Mouse (Mus musculus): ENCODE data around the gene Arhgap23. TPM values are rescaled to one million over a fixed set of nuclear protein-coding genes. Genes with fewer than 3 reads are reported as not detected.
A peak's percentile ranks its signal among the peaks of the same experiment; 100 is the strongest.

Gene Arhgap23
- polyA plus RNA-seq, 1 experiment from 2014 or later = 9.5 TPM

DNA sequence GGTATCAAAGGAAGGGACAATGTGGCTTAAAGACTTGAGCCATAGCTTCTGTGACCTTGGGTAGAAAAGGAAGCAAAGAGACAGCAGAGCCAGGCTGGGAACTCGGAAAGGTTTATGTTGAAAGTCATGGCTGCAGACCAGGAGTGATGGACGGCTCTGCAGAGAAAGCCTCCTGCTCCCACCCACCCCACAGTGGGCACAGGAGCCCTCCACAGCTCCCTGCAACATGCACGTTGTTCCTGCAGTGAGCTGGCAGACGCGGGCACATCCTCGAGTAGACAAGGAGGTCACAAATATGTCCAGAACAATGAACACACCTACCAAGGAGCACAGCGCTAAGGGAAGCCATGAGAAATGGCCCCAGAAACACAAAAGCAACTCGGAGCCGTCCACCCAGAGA lies 128.6 kb downstream of the Arhgap23 start:
- Histone ChIP-seq H3K4me2 (ENCODE audit: low read depth, low read length) (no peak overlapping the region), H3K4me1 (ENCODE audit: control insufficient read depth, insufficient read depth, low read length) (peaks cover 10% of the 10 kb centered on the region), H3K27ac (replicated peaks; ENCODE audit: low read depth, low read length) (no peak overlapping the region), H3K9me3 (ENCODE audit: control insufficient read depth, low read length) (no peaks in the 10 kb centered on the region), H3K27me3 (replicated peaks; ENCODE audit: control insufficient read depth, insufficient read depth, low read length) (peaks cover 50% of the 10 kb centered on the region), H3K9ac (ENCODE audit: low read depth, low read length) (no peak overlapping the region), H3K36me3 (ENCODE audit: control insufficient read depth, insufficient read depth, low read length) (no peaks in the 10 kb centered on the region), H3K4me3 (ENCODE audit: low read depth, low read length) (no peak overlapping the region)
- 87% methylated on average over 9 of the region's 9 CpGs for WGBS
- DNase-seq (ENCODE audit: low spot score) (no peak), ATAC-seq (ENCODE audit: low read depth) (no peak)

DNA sequence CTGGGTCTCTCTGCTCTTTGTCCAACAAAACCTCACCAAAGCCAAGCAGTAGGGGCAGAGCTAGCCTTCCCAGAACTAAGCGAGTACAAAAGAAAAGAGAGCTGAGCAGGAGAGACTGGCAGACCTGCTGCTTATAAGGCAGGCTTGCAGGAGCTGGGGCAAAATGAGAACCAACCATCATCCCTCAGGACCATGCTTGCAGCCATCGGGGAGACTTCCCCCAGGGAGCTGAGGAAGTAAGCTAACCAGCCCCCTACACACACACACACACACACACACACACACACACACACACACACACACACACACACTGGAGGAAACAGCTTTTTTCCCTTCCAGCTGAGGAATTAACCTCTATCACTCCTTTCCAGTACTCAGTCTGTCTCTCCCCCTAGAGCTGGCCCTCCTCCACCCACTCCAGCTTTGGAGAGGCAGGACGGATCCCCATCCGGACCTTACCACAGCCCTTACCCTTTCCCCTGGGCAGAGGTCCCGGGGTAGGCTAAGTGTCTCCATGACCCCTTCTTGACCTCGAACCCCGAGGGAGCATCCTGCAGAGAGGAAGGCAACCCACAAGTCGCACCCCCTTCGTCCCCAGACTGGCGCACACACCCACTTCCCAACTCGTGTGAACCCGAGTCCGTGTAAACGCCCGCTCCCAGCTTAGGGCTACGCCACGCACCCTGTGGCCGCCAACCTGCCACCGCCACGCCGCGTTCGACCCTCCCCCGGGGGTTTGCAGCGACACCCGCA lies 130.7 kb downstream of the Arhgap23 start:
- H3K36me3 ChIP-seq (ENCODE audit: control insufficient read depth, insufficient read depth, low read length) = no peaks in the 10 kb centered on the region
- peaks cover 67% of the 10 kb centered on the region for H3K27me3 ChIP-seq (replicated peaks; ENCODE audit: control insufficient read depth, insufficient read depth, low read length)
- WGBS = 5% methylated on average over 26 of the region's 26 CpGs
- DNase-seq (ENCODE audit: low spot score) (no peak), ATAC-seq (ENCODE audit: low read depth) (0 out of 2 replicates have a peak, but pooled peaks have one; percentile 16)
- peak overlapping the region; percentile 65; the same call in 1 of the 2 replicates for H3K9ac ChIP-seq (ENCODE audit: low read depth, low read length)
- no peaks in the 10 kb centered on the region for H3K9me3 ChIP-seq (ENCODE audit: control insufficient read depth, low read length)
- peaks cover 6% of the 10 kb centered on the region; the same call in 1 of the 2 replicates for H3K4me1 ChIP-seq (ENCODE audit: control insufficient read depth, insufficient read depth, low read length)
- peak overlapping the region; percentile 57 for H3K4me3 ChIP-seq (ENCODE audit: low read depth, low read length)
- H3K27ac ChIP-seq (replicated peaks; ENCODE audit: low read depth, low read length) = no peak overlapping the region
- H3K4me2 ChIP-seq (ENCODE audit: low read depth, low read length) = peak overlapping the region; percentile 99

DNA sequence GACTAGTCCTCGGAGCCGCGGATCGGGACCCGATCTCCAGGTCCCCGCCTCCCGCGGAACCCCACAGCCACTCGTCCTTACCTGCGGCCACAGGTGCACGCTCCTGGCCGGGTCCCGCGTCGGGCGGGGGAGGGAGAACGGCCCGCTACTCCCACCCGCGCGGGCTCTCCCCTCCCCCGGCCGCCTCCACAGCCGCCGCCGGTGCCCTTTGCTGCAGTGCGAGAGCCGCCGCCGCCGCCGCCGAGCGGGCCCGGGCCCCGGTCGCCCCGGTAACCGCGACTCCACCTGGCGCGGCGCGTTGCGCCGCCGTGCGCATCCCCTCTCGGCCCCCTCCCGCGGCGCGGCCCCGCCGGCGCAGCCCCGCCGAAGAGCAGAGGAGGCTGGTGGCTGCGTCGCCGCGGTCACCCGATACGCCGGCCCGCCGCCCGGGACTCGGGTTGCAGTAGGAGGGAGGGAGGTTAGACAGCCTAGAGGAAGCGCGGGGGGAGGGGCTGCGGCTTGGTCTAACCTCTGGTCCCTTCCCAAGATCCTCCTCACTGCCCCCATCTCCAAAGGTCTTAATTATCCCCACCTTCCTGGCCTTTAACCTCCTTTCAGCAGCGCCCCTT lies 131.6 kb downstream of the Arhgap23 start:
- peak; percentile 73 for DNase-seq (ENCODE audit: low spot score)
- H3K4me1 ChIP-seq (ENCODE audit: control insufficient read depth, insufficient read depth, low read length) = peaks cover 6% of the 10 kb centered on the region; the same call in 1 of the 2 replicates
- H3K9me3 ChIP-seq (ENCODE audit: control insufficient read depth, low read length) = no peaks in the 10 kb centered on the region
- peak overlapping the region; percentile 99 for H3K4me2 ChIP-seq (ENCODE audit: low read depth, low read length)
- H3K4me3 ChIP-seq (ENCODE audit: low read depth, low read length) = peak overlapping the region; percentile 57
- under 1% methylated on average over 26 of the region's 73 CpGs for WGBS
- ATAC-seq (ENCODE audit: low read depth) = peak; percentile 75
- no peak overlapping the region for H3K27ac ChIP-seq (replicated peaks; ENCODE audit: low read depth, low read length)
- peak overlapping the region; percentile 65 for H3K9ac ChIP-seq (ENCODE audit: low read depth, low read length)
- no peaks in the 10 kb centered on the region for H3K36me3 ChIP-seq (ENCODE audit: control insufficient read depth, insufficient read depth, low read length)
- peaks cover 77% of the 10 kb centered on the region for H3K27me3 ChIP-seq (replicated peaks; ENCODE audit: control insufficient read depth, insufficient read depth, low read length)

DNA sequence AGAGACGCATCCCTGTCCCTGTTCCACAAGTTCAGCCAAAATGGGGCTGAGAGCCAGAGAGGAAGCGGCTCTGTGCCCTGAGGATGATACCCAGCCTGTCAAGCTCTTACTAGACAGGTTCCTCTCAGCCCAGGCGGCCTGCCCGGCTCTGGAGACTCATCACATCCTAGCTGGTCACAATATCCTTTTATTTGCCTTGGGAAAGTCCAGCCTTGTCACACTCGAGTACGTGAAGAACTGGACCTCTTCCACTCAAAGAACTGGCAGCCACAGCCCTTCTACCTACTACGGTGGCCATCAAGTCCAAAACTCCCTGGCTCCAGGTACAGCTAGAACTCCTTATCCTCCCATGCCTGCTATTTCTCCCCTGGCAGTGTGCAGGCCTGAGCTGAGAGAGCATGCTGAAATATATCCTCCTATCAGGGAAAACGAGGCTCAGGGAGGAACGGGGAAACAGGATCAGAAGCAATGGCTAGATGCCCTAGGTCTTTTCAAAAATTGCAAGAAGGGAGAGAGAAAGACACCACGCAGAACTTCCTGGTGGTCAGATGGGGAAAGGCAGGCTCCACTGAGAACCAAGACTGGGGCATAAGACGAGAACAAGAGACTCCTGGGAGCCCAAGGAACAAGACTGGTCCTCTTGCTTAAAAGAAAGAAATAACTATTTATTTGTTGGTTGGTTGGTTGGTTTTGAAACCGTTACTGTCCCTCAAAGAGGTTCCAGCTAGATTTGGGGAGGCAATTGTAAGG lies 132.8 kb downstream of the Arhgap23 start:
- WGBS = 60% methylated on average over 12 of the region's 12 CpGs
- Histone ChIP-seq H3K36me3 (ENCODE audit: control insufficient read depth, insufficient read depth, low read length) (no peaks in the 10 kb centered on the region), H3K9me3 (ENCODE audit: control insufficient read depth, low read length) (no peaks in the 10 kb centered on the region), H3K27ac (replicated peaks; ENCODE audit: low read depth, low read length) (no peak overlapping the region), H3K4me3 (ENCODE audit: low read depth, low read length) (no peak overlapping the region), H3K4me1 (ENCODE audit: control insufficient read depth, insufficient read depth, low read length) (peaks cover 6% of the 10 kb centered on the region; the same call in 1 of the 2 replicates), H3K27me3 (replicated peaks; ENCODE audit: control insufficient read depth, insufficient read depth, low read length) (peaks cover 86% of the 10 kb centered on the region), H3K4me2 (ENCODE audit: low read depth, low read length) (no peak overlapping the region), H3K9ac (ENCODE audit: low read depth, low read length) (no peak overlapping the region)
- ATAC-seq (ENCODE audit: low read depth) (no peak), DNase-seq (ENCODE audit: low spot score) (no peak)

DNA sequence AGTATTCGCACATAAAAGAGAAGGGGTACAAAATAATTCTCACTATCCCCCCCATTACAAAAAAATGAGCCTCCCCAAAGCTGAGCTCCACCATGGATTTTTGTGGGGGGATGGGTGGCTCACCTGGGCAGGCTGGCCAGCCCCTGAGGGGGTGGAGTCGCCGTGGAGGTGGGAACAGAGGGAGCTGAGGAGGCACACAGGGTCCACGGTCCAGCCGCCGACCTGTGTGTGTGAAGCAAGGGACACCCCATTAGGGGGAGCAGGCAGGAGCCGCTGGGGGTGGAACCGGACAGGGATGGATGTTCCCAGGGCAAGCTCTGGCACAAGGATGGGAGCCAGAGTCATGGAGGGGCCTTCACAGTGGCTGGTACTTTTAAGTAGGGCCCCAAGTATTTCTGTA lies 133.4 kb downstream of the Arhgap23 start:
- peaks cover 86% of the 10 kb centered on the region for H3K27me3 ChIP-seq (replicated peaks; ENCODE audit: control insufficient read depth, insufficient read depth, low read length)
- WGBS = 41% methylated on average over 8 of the region's 8 CpGs
- H3K4me1 ChIP-seq (ENCODE audit: control insufficient read depth, insufficient read depth, low read length) = peaks cover 6% of the 10 kb centered on the region; the same call in 1 of the 2 replicates
- no peak for DNase-seq (ENCODE audit: low spot score)
- no peak for ATAC-seq (ENCODE audit: low read depth)
- H3K9me3 ChIP-seq (ENCODE audit: control insufficient read depth, low read length) = no peaks in the 10 kb centered on the region
- H3K4me2 ChIP-seq (ENCODE audit: low read depth, low read length) = no peak overlapping the region
- no peaks in the 10 kb centered on the region for H3K36me3 ChIP-seq (ENCODE audit: control insufficient read depth, insufficient read depth, low read length)
- no peak overlapping the region for H3K4me3 ChIP-seq (ENCODE audit: low read depth, low read length)
- no peak overlapping the region for H3K9ac ChIP-seq (ENCODE audit: low read depth, low read length)
- H3K27ac ChIP-seq (replicated peaks; ENCODE audit: low read depth, low read length) = no peak overlapping the region

Other genes with a start within 250 kb of the Arhgap23 start
- gene Kpnb1, start 227.7 kb upstream of the Arhgap23 start, polyA plus RNA-seq (2014; fragmentation: Nextera tagmentation; extraction: Ambion mirVana) = 59.8 and 66.0 TPM in 2 replicates
- 72.5 and 76.8 TPM in 2 replicates for gene Npepps, start 134.9 kb upstream of the Arhgap23 start, polyA plus RNA-seq (2014; fragmentation: Nextera tagmentation; extraction: Ambion mirVana)
- 35.2 and 37.8 TPM in 2 replicates for gene Mrpl45, start 99.8 kb upstream of the Arhgap23 start, polyA plus RNA-seq (2014; fragmentation: Nextera tagmentation; extraction: Ambion mirVana)
- gene Gpr179, start 63.5 kb upstream of the Arhgap23 start, polyA plus RNA-seq (2014; fragmentation: Nextera tagmentation; extraction: Ambion mirVana) = 0.08 and 0.15 TPM in 2 replicates
- gene Socs7, start 53.0 kb upstream of the Arhgap23 start, polyA plus RNA-seq (2014; fragmentation: Nextera tagmentation; extraction: Ambion mirVana) = 3.0 and 3.1 TPM in 2 replicates
- gene 4933428G20Rik, start 84.8 kb downstream of the Arhgap23 start, polyA plus RNA-seq (2014; fragmentation: Nextera tagmentation; extraction: Ambion mirVana) = 0.13 TPM in 1 of 2 replicates, not detected in the other
- 0.76 and 1.6 TPM in 2 replicates for gene Srcin1, start 160.7 kb downstream of the Arhgap23 start, polyA plus RNA-seq (2014; fragmentation: Nextera tagmentation; extraction: Ambion mirVana)
- gene Epop, start 214.2 kb downstream of the Arhgap23 start, polyA plus RNA-seq (2014; fragmentation: Nextera tagmentation; extraction: Ambion mirVana) = 2.4 and 3.4 TPM in 2 replicates
- gene Mllt6, start 247.9 kb downstream of the Arhgap23 start, polyA plus RNA-seq (2014; fragmentation: Nextera tagmentation; extraction: Ambion mirVana) = 3.5 and 4.5 TPM in 2 replicates